Mouse (Mus musculus) bone marrow macrophage, adult 2 months (primary cell): ENCODE data around the gene Cd248. TPM values are rescaled to one million over a fixed set of nuclear protein-coding genes. Genes with fewer than 3 reads are reported as not detected.

Experiments used
- H3K27ac ChIP-seq: 2 replicates; pipeline ENCODE4 v1.5.1; 2012; ENCODE audit warnings: low read depth, low read length; ENCODE audit not compliant: insufficient read depth
- H3K4me1 ChIP-seq: 2 replicates; pipeline ENCODE4 v1.6.1; 2012; ENCODE audit warnings: low read length; ENCODE audit not compliant: control insufficient read depth, insufficient read depth
- H3K4me3 ChIP-seq: 2 replicates; pipeline ENCODE4 v1.5.1; 2012; ENCODE audit warnings: mild to moderate bottlenecking, low read length, moderate library complexity; ENCODE audit not compliant: insufficient read depth
- CTCF ChIP-seq: IDR thresholded peaks from 2 replicates; pipeline ENCODE4 v1.5.1; 2012; ENCODE audit warnings: low read depth, mild to moderate bottlenecking, low read length, moderate library complexity
- POLR2A ChIP-seq: IDR thresholded peaks from 2 replicates; pipeline ENCODE4 v1.6.1; 2012; ENCODE audit warnings: mild to moderate bottlenecking, low read depth, low read length, borderline replicate concordance
- polyA plus RNA-seq: library from polyadenylated mRNA; stranded (reverse); fragments of >200 nt; gene quantifications from 2 replicates; pipeline ENCODE4 v1.2.4, GENCODE M21; 2012; ENCODE audit not compliant: missing spikeins, insufficient read depth, insufficient read length

The Cd248 gene
- polyA plus RNA-seq, 1 experiment = 0.35 TPM

GRCm38 (mm10) chr19:5106731-5107191 is 38.9 kb downstream of the Cd248 start, which contains the start of gene Rab1b:
Gene Rab1b (minus strand): TSS chr19:5107072.
- Histone ChIP-seq H3K27ac (peak within 1 kb of the TSS; percentile 97), H3K4me1 (peaks cover 28% of the 10 kb centered on the region), H3K4me3 (peak within 1 kb of the TSS; percentile 89)
- no peak for TF ChIP-seq CTCF
- TF ChIP-seq POLR2A = no peak

- Histone ChIP-seq H3K4me1 (peaks cover 21% of the 10 kb centered on the region), H3K4me3 (no peak overlapping the region), H3K27ac (no peak overlapping the region)
- TF ChIP-seq POLR2A (no peak), CTCF (no peak)
Measured at GRCm38 (mm10) chr19:5107556-5108270, 39.8 kb downstream of the Cd248 start.

- H3K27ac ChIP-seq = no peak overlapping the region
- H3K4me1 ChIP-seq = peaks cover 16% of the 10 kb centered on the region; the same call in 1 of the 2 replicates
- TF ChIP-seq POLR2A = no peak
- no peak for TF ChIP-seq CTCF
- no peak overlapping the region for H3K4me3 ChIP-seq
Measured at GRCm38 (mm10) chr19:5108271-5108575, 40.3 kb downstream of the Cd248 start.

- H3K27ac ChIP-seq = no peak overlapping the region
- H3K4me3 ChIP-seq = no peak overlapping the region
- no peak for TF ChIP-seq POLR2A
- no peak for TF ChIP-seq CTCF
Measured at GRCm38 (mm10) chr19:5108702-5109101, 40.8 kb downstream of the Cd248 start.

GRCm38 (mm10) chr19:5109659-5110453 is 42.0 kb downstream of the Cd248 start:
- Histone ChIP-seq H3K4me3 (no peak overlapping the region), H3K4me1 (peaks cover 12% of the 10 kb centered on the region; the same call in 1 of the 2 replicates), H3K27ac (no peak overlapping the region)
- TF ChIP-seq CTCF (peak; percentile 48), POLR2A (no peak)

More at GRCm38 (mm10) chr19:5108702-5109101, 40.8 kb downstream of the Cd248 start:
- peaks cover 16% of the 10 kb centered on the region; the same call in 1 of the 2 replicates for H3K4me1 ChIP-seq

GRCm38 (mm10) chr19:5113783-5114182 is 45.9 kb downstream of the Cd248 start:
- H3K4me1 ChIP-seq = peaks cover 13% of the 10 kb centered on the region
- H3K27ac ChIP-seq = no peak overlapping the region
- no peak for TF ChIP-seq CTCF
- TF ChIP-seq POLR2A = no peak
- no peak overlapping the region for H3K4me3 ChIP-seq

- Histone ChIP-seq H3K4me3 (peak overlapping the region; percentile 97), H3K27ac (no peak overlapping the region), H3K4me1 (peaks cover 13% of the 10 kb centered on the region)
- TF ChIP-seq CTCF = peak; percentile 58
- TF ChIP-seq POLR2A = no peak
Measured at GRCm38 (mm10) chr19:5117494-5118383, 49.9 kb downstream of the Cd248 start.

GRCm38 (mm10) chr19:5118384-5118698 is 50.5 kb downstream of the Cd248 start, which contains the start of gene Klc2:
Gene Klc2 (minus strand): TSS chr19:5118560.
- Histone ChIP-seq H3K4me1 (peaks cover 13% of the 10 kb centered on the region), H3K4me3 (peak within 1 kb of the TSS; percentile 97), H3K27ac (no peak within 1 kb of the TSS)
- no peak for TF ChIP-seq POLR2A
- no peak for TF ChIP-seq CTCF

Other genes with a start within 250 kb of the Cd248 start
- gene Ccs, start 228.7 kb upstream of the Cd248 start, polyA plus RNA-seq = 42.5 and 42.8 TPM in 2 replicates
- not detected in 2 replicates for gene Ccdc87, start 228.7 kb upstream of the Cd248 start, polyA plus RNA-seq
- gene Ctsf, start 212.9 kb upstream of the Cd248 start, polyA plus RNA-seq = 23.6 and 29.5 TPM in 2 replicates
- 0.56 TPM in 1 of 2 replicates, not detected in the other for gene Actn3, start 190.2 kb upstream of the Cd248 start, polyA plus RNA-seq
- 12.0 and 14.2 TPM in 2 replicates for gene Zdhhc24, start 189.4 kb upstream of the Cd248 start, polyA plus RNA-seq
- gene Bbs1, start 161.4 kb upstream of the Cd248 start, polyA plus RNA-seq = 2.0 and 3.0 TPM in 2 replicates
- 39.7 and 62.7 TPM in 2 replicates for gene Dpp3, start 139.8 kb upstream of the Cd248 start, polyA plus RNA-seq
- gene Peli3, start 125.0 kb upstream of the Cd248 start, polyA plus RNA-seq = 4.6 and 5.4 TPM in 2 replicates
- 45.6 and 53.2 TPM in 2 replicates for gene Mrpl11, start 105.9 kb upstream of the Cd248 start, polyA plus RNA-seq
- 1.3 and 1.6 TPM in 2 replicates for gene Npas4, start 77.8 kb upstream of the Cd248 start, polyA plus RNA-seq
- 0.91 and 1.2 TPM in 2 replicates for gene Slc29a2, start 44.2 kb upstream of the Cd248 start, polyA plus RNA-seq
- gene B4gat1, start 29.3 kb upstream of the Cd248 start, polyA plus RNA-seq = 23.3 and 30.4 TPM in 2 replicates
- 1.6 and 2.2 TPM in 2 replicates for gene AC124502.3, start 29.2 kb upstream of the Cd248 start, polyA plus RNA-seq
- gene Brms1, start 26.7 kb upstream of the Cd248 start, polyA plus RNA-seq = 58.2 and 63.1 TPM in 2 replicates
- 1.0 and 1.7 TPM in 2 replicates for gene Rin1, start 17.6 kb upstream of the Cd248 start, polyA plus RNA-seq
- gene Tmem151a, start 17.5 kb downstream of the Cd248 start, polyA plus RNA-seq = not detected in 2 replicates
- gene Yif1a, start 20.5 kb downstream of the Cd248 start, polyA plus RNA-seq = 33.2 and 34.1 TPM in 2 replicates
- not detected in 2 replicates for gene Cnih2, start 30.4 kb downstream of the Cd248 start, polyA plus RNA-seq
- gene Rab1b, start 39.0 kb downstream of the Cd248 start, polyA plus RNA-seq = 120 and 142 TPM in 2 replicates
- 13.8 and 14.8 TPM in 2 replicates for gene Klc2, start 50.5 kb downstream of the Cd248 start, polyA plus RNA-seq
- 25.2 and 32.7 TPM in 2 replicates for gene Pacs1, start 205.0 kb downstream of the Cd248 start, polyA plus RNA-seq
- 141 and 143 TPM in 2 replicates for gene Sf3b2, start 227.4 kb downstream of the Cd248 start, polyA plus RNA-seq
- gene Gal3st3, start 230.3 kb downstream of the Cd248 start, polyA plus RNA-seq = not detected in 2 replicates